Mouse (Mus musculus) layer of hippocampus, postnatal 25 days (tissue): ENCODE results near the gene Spon1. TPM values are rescaled to one million over a fixed set of nuclear protein-coding genes. Genes with fewer than 3 reads are reported as not detected.

Source experiments
- DNase-seq, 2 experiments: peaks; one replicate each; pipeline ENCODE4 v3.0.0; 2022; ENCODE audit warnings: mixed read lengths in 2 of 2, low spot score in 1 of 2; ENCODE audit errors: extremely low spot score in 1 of 2
- total RNA-seq, 2 experiments: library from RNA; stranded (reverse); gene quantifications; 2 replicates each; pipeline ENCODE4 v1.2.3; 2021

The Spon1 gene
- total RNA-seq = 10 to 100 TPM; 65.9 to 70.7 TPM

GRCm38 (mm10) chr7:113765667-113766497 lies at the start of gene Spon1:
Gene Spon1, plus strand, starts transcription at chr7:113765998.
- peak; percentile 56 to 58 for DNase-seq

GRCm38 (mm10) chr7:113721994-113722393 lies 43.8 kb upstream of the Spon1 start:
- no peak for DNase-seq

- no peak for DNase-seq
These were observed 41.9 kb upstream of the Spon1 start for GRCm38 (mm10) chr7:113723905-113724304.

GRCm38 (mm10) chr7:113727999-113728713 lies 37.6 kb upstream of the Spon1 start:
- no peak for DNase-seq

GRCm38 (mm10) chr7:113728926-113729325 lies 36.9 kb upstream of the Spon1 start:
- DNase-seq = no peak

- no peak for DNase-seq
These were observed 35.2 kb upstream of the Spon1 start for GRCm38 (mm10) chr7:113730406-113731247.

GRCm38 (mm10) chr7:113737790-113738362 lies 27.9 kb upstream of the Spon1 start:
- no peak for DNase-seq

GRCm38 (mm10) chr7:113739181-113739580 lies 26.6 kb upstream of the Spon1 start:
- DNase-seq = no peak

GRCm38 (mm10) chr7:113742644-113743043 lies 23.2 kb upstream of the Spon1 start:
- DNase-seq = no peak

- no peak for DNase-seq
These were observed 21.8 kb upstream of the Spon1 start for GRCm38 (mm10) chr7:113743982-113744381.

GRCm38 (mm10) chr7:113756616-113757015 lies 9.2 kb upstream of the Spon1 start:
- DNase-seq = no peak

- peak; percentile 30 to 32 for DNase-seq
These were observed 6.6 kb upstream of the Spon1 start for GRCm38 (mm10) chr7:113759212-113759611.

GRCm38 (mm10) chr7:113765133-113765532 lies 665 bp upstream of the Spon1 start:
- no peak for DNase-seq

GRCm38 (mm10) chr7:113766498-113766941 lies 722 bp downstream of the Spon1 start:
- peak; percentile 21 to 22 for DNase-seq

- DNase-seq = no peak
These were observed 1.7 kb downstream of the Spon1 start for GRCm38 (mm10) chr7:113767546-113767945.

GRCm38 (mm10) chr7:113768174-113768935 lies 2.6 kb downstream of the Spon1 start:
- DNase-seq = no peak

- no peak for DNase-seq
These were observed 3.5 kb downstream of the Spon1 start for GRCm38 (mm10) chr7:113769281-113769680.

- no peak for DNase-seq
These were observed 6.3 kb downstream of the Spon1 start for GRCm38 (mm10) chr7:113772135-113772534.

- no peak for DNase-seq
These were observed 7.6 kb downstream of the Spon1 start for GRCm38 (mm10) chr7:113773436-113773835.

GRCm38 (mm10) chr7:113774039-113774438 lies 8.2 kb downstream of the Spon1 start:
- DNase-seq = peak in 1 of 2 experiments; percentile 40
